Mouse (Mus musculus): Measurements from ENCODE around the gene Myo15b. TPM values are rescaled to one million over a fixed set of nuclear protein-coding genes. Genes with fewer than 3 reads are reported as not detected.

The Myo15b gene
- polyA plus RNA-seq, 1 experiment from 2014 or later, result 168 TPM

DNA sequence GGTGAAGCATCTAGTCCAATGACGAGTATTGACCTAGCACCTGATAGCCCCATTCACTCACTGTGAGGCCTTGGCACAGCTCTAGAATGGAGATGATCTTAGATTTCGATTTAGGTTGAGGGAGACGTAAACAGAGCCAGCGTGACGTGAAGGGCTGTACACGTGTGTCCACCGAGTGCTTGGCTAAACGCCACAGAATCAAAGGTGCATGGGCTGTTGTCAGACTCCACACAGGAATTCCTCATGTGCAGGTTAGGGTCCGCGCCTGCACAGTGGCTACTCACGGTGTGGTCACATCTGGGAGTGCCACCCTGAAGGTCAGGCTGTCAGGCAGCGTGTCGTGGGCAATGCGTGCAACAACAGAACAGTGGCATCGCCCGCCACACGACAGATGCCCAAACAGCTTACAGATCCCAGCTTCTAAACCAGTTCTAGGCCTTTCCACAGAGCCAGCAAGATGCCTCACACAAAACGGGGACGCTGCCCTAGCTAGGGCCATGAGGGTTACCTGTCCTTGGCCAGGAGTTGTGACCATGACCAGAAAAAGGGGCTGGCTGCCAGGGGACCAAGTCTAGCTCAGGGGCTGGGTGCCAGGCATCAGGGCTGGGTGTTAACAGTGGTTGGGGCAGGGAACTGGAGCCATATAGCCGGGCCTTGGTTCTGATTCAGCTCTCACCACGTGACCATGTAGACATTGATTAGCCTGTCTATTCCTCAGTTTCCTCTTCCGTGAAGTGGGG is 20.4 kb upstream of the Myo15b start:
- 87% methylated on average over 22 of the region's 22 CpGs for WGBS
- Histone ChIP-seq H3K36me3 (ENCODE audit: control insufficient read depth, insufficient read depth, low read length) (no peaks in the 10 kb centered on the region), H3K4me2 (ENCODE audit: low read depth, low read length) (0 out of 2 replicates have a peak overlapping the region, but pooled peaks have one; percentile 25), H3K9me3 (ENCODE audit: control insufficient read depth, low read length) (no peaks in the 10 kb centered on the region), H3K4me1 (ENCODE audit: control insufficient read depth, insufficient read depth, low read length) (peaks cover 89% of the 10 kb centered on the region), H3K27ac (ENCODE audit: low read length) (peak overlapping the region; percentile 83), H3K9ac (ENCODE audit: low read depth, low read length) (peak overlapping the region; percentile 25; the same call in 1 of the 2 replicates), H3K27me3 (replicated peaks; ENCODE audit: control insufficient read depth, insufficient read depth, low read length) (no peaks in the 10 kb centered on the region), H3K4me3 (ENCODE audit: low read length) (no peak overlapping the region)
- no peak for ATAC-seq

DNA sequence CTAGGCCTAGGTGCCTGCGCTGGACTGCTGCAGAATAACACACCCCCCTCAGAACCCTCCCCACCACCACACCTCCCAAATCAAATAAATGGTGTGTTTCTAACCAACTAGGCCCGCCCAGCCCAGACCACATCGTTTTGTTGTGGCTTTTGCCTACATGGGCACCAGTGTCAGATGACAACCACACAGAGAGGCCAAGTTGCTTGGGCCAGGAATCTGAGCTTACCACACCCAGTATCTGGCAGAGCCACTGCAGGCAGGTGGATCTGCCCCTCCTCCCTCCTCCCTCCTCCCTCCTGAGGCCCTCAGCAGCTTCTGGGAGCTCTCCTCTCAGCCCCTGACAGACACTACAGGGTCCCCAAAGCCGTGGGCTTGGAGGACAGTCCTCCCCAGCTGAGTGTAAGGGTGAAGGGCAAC is 19.3 kb upstream of the Myo15b start:
- peak; percentile 38 for ATAC-seq
- no peaks in the 10 kb centered on the region for H3K9me3 ChIP-seq (ENCODE audit: control insufficient read depth, low read length)

DNA sequence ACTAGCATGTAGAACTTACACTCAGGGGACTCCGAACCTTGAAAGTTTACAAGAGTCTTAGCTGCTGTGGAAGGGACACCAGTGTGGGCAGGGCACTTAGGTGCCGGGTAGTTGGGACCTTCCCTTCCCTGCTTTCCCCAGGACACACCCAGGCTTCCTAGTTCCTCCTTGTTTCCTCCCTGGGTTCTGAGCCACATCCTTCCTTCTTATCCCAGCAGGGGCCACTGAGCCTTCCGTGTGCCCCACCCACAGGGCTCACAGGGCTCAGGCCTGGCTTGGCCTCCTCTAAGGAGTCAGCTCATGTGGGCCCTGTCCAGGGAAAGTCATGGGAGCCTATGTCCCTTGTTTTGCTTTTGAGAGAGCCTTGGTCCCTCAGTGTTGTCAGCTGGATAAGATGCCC is 18.5 kb upstream of the Myo15b start:
- H3K4me2 ChIP-seq (ENCODE audit: low read depth, low read length), result peak overlapping the region; percentile 25
- no peaks in the 10 kb centered on the region for H3K9me3 ChIP-seq (ENCODE audit: control insufficient read depth, low read length)
- 57% methylated on average over 3 of the region's 3 CpGs for WGBS
- no peak overlapping the region for H3K4me3 ChIP-seq (ENCODE audit: low read length)
- H3K36me3 ChIP-seq (ENCODE audit: control insufficient read depth, insufficient read depth, low read length), result peaks cover 4% of the 10 kb centered on the region; the same call in 1 of the 2 replicates
- peak overlapping the region; percentile 83 for H3K27ac ChIP-seq (ENCODE audit: low read length)
- no peaks in the 10 kb centered on the region for H3K27me3 ChIP-seq (replicated peaks; ENCODE audit: control insufficient read depth, insufficient read depth, low read length)
- ATAC-seq, result 0 out of 2 replicates have a peak, but pooled peaks have one; percentile 10
- peak overlapping the region; percentile 42; the same call in 1 of the 2 replicates for H3K9ac ChIP-seq (ENCODE audit: low read depth, low read length)
- peaks cover 81% of the 10 kb centered on the region for H3K4me1 ChIP-seq (ENCODE audit: control insufficient read depth, insufficient read depth, low read length)

More for the DNA sequence above, 19.3 kb upstream of the Myo15b start:
- Histone ChIP-seq H3K36me3 (ENCODE audit: control insufficient read depth, insufficient read depth, low read length) (no peaks in the 10 kb centered on the region), H3K27ac (ENCODE audit: low read length) (peak overlapping the region; percentile 83), H3K9ac (ENCODE audit: low read depth, low read length) (0 out of 2 replicates have a peak overlapping the region, but pooled peaks have one; percentile 42), H3K4me3 (ENCODE audit: low read length) (no peak overlapping the region), H3K4me1 (ENCODE audit: control insufficient read depth, insufficient read depth, low read length) (peaks cover 82% of the 10 kb centered on the region), H3K27me3 (replicated peaks; ENCODE audit: control insufficient read depth, insufficient read depth, low read length) (no peaks in the 10 kb centered on the region), H3K4me2 (ENCODE audit: low read depth, low read length) (peak overlapping the region; percentile 25)
- 26% methylated on average over 4 of the region's 4 CpGs for WGBS

DNA sequence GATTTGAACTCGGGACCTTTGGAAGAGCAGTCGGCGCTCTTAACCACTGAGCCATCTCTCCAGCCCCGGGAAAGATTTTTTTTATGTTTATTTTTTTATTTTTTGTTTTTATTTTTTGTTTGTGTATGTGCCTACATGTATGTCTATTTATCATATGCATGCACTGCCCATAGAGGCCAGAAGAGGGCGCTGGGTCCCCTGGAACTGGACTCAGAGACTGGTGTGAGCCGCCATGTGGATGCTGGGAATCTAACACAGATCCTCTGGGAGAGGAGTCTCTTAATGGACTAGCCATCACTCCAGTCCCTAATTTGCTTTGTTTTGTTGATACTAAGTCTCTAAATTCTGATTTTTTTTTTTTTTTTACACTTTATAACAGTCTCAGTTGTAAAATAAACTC is 17.2 kb upstream of the Myo15b start:
- H3K9me3 ChIP-seq (ENCODE audit: control insufficient read depth, low read length), result no peaks in the 10 kb centered on the region
- peak overlapping the region; percentile 93; the same call in 1 of the 2 replicates for H3K27ac ChIP-seq (ENCODE audit: low read length)
- H3K4me2 ChIP-seq (ENCODE audit: low read depth, low read length), result no peak overlapping the region
- H3K4me1 ChIP-seq (ENCODE audit: control insufficient read depth, insufficient read depth, low read length), result peaks cover 69% of the 10 kb centered on the region
- H3K9ac ChIP-seq (ENCODE audit: low read depth, low read length), result no peak overlapping the region
- H3K27me3 ChIP-seq (replicated peaks; ENCODE audit: control insufficient read depth, insufficient read depth, low read length), result no peaks in the 10 kb centered on the region
- H3K4me3 ChIP-seq (ENCODE audit: low read length), result no peak overlapping the region
- 85% methylated on average over 6 of the region's 6 CpGs for WGBS
- H3K36me3 ChIP-seq (ENCODE audit: control insufficient read depth, insufficient read depth, low read length), result peaks cover 17% of the 10 kb centered on the region
- no peak for ATAC-seq

DNA sequence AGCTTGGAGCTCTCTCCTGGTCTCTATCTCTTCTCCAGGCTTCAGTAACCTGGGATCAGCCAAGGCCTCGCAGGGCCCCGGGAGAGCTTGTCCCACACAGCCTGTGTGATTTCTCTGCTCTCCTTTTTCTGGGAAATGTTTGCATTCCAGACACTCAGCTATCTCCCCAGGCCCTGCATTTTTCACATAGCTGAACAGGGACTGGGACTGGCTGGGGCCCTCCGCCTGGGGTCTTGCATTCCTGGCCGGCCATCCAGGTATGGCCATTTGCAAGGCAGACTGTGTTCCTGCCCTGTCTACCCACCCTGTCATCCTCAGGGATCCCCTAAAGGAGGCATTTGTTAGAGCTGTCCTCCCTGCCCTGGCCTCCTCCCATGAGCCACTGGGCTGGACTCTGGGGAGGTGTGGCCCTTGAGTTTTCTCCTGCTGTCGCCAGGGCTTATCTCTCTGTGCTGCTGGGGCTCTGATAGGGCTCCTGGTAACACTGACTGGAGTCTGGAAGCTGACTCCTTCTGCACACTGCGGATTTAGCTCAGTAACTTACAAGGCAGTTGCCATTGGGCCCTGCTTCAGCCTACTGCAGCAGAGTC is 16.1 kb upstream of the Myo15b start:
- H3K4me1 ChIP-seq (ENCODE audit: control insufficient read depth, insufficient read depth, low read length), result peaks cover 60% of the 10 kb centered on the region
- H3K4me3 ChIP-seq (ENCODE audit: low read length), result peak overlapping the region; percentile 7; the same call in 1 of the 2 replicates
- peak overlapping the region; percentile 57 for H3K9ac ChIP-seq (ENCODE audit: low read depth, low read length)
- ATAC-seq, result peak; percentile 65
- H3K4me2 ChIP-seq (ENCODE audit: low read depth, low read length), result peak overlapping the region; percentile 40
- no peaks in the 10 kb centered on the region for H3K27me3 ChIP-seq (replicated peaks; ENCODE audit: control insufficient read depth, insufficient read depth, low read length)
- H3K36me3 ChIP-seq (ENCODE audit: control insufficient read depth, insufficient read depth, low read length), result peaks cover 22% of the 10 kb centered on the region
- WGBS, result 10% methylated on average over 6 of the region's 6 CpGs
- no peaks in the 10 kb centered on the region for H3K9me3 ChIP-seq (ENCODE audit: control insufficient read depth, low read length)
- peak overlapping the region; percentile 93 for H3K27ac ChIP-seq (ENCODE audit: low read length)

DNA sequence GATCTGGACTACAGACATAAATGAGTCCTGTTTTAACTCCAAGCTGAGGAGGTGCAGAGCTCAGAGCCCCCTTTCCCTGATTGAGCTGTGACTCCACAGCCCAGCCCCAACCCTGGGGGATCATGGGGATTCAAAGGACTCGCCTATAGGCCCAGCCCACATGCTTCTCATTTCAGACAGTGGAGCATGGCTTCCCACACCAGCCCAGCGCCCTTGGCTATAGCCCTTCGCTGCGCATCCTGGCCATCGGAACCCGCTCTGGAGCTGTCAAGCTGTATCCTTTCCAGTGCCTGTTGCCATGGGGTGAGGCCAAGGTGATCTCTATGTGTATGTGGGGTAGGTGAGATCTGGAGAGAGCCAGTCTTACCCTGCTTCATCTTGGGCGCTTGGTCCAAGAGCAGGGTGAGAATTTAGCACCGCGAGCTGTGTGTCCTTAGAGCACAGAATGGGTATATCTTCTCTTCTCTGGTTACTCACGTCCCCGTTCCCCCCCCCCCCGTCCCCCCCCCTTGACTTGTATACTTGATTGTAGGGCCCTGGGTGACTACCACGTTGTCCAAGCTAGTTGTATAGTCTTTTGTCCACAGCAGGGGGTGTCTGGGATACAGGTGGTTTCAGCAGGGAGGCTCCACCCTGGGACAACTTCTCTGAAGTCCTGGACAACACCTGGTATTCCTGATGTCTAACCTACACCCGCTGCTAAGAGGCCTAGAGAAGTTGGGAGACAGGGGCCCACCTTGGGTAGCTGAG is 14.9 kb upstream of the Myo15b start:
- H3K4me2 ChIP-seq (ENCODE audit: low read depth, low read length), result 0 out of 2 replicates have a peak overlapping the region, but pooled peaks have one; percentile 2
- WGBS, result 68% methylated on average over 13 of the region's 14 CpGs

DNA sequence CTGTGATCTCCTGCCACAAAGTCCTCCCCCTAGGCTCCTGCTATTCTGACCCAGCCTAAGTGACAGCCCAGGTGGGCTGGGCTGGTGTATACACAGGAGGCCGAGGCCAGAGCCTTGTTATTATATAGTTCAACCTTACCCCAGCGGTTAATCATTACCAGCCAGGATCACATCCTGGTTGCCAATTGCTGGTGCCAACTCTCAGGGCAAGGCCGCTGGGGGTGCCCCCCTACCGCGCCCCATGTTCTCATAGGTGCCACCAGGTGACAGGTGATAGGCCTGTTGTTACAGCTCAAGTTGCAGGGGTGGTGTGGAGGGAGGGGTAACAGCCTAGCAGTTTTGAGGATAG is 14.3 kb upstream of the Myo15b start:
- Histone ChIP-seq H3K4me3 (ENCODE audit: low read length) (no peak overlapping the region), H3K4me1 (ENCODE audit: control insufficient read depth, insufficient read depth, low read length) (peaks cover 43% of the 10 kb centered on the region), H3K4me2 (ENCODE audit: low read depth, low read length) (0 out of 2 replicates have a peak overlapping the region, but pooled peaks have one; percentile 10), H3K27ac (ENCODE audit: low read length) (peak overlapping the region; percentile 93), H3K9ac (ENCODE audit: low read depth, low read length) (peak overlapping the region; percentile 14; the same call in 1 of the 2 replicates), H3K36me3 (ENCODE audit: control insufficient read depth, insufficient read depth, low read length) (peaks cover 24% of the 10 kb centered on the region), H3K9me3 (ENCODE audit: control insufficient read depth, low read length) (no peaks in the 10 kb centered on the region), H3K27me3 (replicated peaks; ENCODE audit: control insufficient read depth, insufficient read depth, low read length) (no peaks in the 10 kb centered on the region)
- WGBS, result 68% methylated on average over 5 of the region's 5 CpGs
- ATAC-seq, result peak; percentile 93

More for the DNA sequence above, 14.9 kb upstream of the Myo15b start:
- ATAC-seq, result peak; percentile 1; the same call in 1 of the 2 replicates
- Histone ChIP-seq H3K27me3 (replicated peaks; ENCODE audit: control insufficient read depth, insufficient read depth, low read length) (no peaks in the 10 kb centered on the region), H3K9ac (ENCODE audit: low read depth, low read length) (peak overlapping the region; percentile 57), H3K9me3 (ENCODE audit: control insufficient read depth, low read length) (no peaks in the 10 kb centered on the region), H3K4me3 (ENCODE audit: low read length) (no peak overlapping the region), H3K36me3 (ENCODE audit: control insufficient read depth, insufficient read depth, low read length) (peaks cover 24% of the 10 kb centered on the region), H3K4me1 (ENCODE audit: control insufficient read depth, insufficient read depth, low read length) (peaks cover 48% of the 10 kb centered on the region), H3K27ac (ENCODE audit: low read length) (peak overlapping the region; percentile 93)

DNA sequence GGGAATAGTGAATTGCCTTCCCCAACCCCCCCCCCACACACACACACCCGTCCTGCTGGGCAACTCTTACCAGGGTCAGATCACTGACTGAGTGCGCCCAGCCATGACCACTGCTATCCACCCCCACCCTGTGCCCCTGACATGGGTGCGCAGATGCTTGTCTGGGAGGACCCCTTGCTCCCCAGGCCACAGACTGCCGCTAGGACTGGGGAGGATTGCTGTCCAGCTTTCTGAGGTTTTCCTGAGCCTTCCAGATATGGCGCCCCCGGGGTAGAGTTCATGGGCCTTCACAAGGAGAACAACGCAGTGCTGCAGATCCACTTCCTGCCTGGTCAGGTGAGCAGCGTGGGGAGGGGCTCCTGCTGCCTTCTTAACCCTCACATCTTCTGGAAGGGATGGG is 14.0 kb upstream of the Myo15b start:
- peaks cover 27% of the 10 kb centered on the region for H3K36me3 ChIP-seq (ENCODE audit: control insufficient read depth, insufficient read depth, low read length)
- ATAC-seq, result peak; percentile 7; the same call in 1 of the 2 replicates
- H3K4me2 ChIP-seq (ENCODE audit: low read depth, low read length), result 0 out of 2 replicates have a peak overlapping the region, but pooled peaks have one; percentile 10
- no peaks in the 10 kb centered on the region for H3K27me3 ChIP-seq (replicated peaks; ENCODE audit: control insufficient read depth, insufficient read depth, low read length)
- WGBS, result 58% methylated on average over 8 of the region's 8 CpGs
- H3K9ac ChIP-seq (ENCODE audit: low read depth, low read length), result peak overlapping the region; percentile 14; the same call in 1 of the 2 replicates
- peaks cover 39% of the 10 kb centered on the region for H3K4me1 ChIP-seq (ENCODE audit: control insufficient read depth, insufficient read depth, low read length)
- H3K4me3 ChIP-seq (ENCODE audit: low read length), result no peak overlapping the region
- no peaks in the 10 kb centered on the region for H3K9me3 ChIP-seq (ENCODE audit: control insufficient read depth, low read length)
- peak overlapping the region; percentile 93 for H3K27ac ChIP-seq (ENCODE audit: low read length)

DNA sequence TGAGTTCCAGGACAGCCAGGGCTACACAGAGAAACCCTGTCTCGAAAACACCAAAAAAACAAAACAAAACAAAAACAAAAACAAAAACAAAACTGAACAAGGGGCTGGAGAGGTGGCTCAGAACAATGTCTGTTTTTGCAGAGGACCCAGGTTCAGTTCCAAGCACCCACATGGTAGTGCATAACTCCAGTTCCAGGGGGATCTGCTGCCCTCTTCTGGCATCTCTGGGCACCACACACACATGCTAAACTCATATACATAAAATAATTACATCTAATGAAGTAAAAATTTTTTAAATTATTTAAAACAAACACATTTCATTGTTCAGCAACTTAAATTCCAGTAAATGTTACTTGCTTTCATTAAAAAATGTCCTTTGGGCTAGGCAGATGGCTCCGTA is 12.4 kb upstream of the Myo15b start:
- H3K36me3 ChIP-seq (ENCODE audit: control insufficient read depth, insufficient read depth, low read length), result peaks cover 36% of the 10 kb centered on the region
- no peak overlapping the region for H3K9ac ChIP-seq (ENCODE audit: low read depth, low read length)
- 99% methylated on average over 2 of the region's 2 CpGs for WGBS

More for the DNA sequence above, 12.4 kb upstream of the Myo15b start:
- H3K4me1 ChIP-seq (ENCODE audit: control insufficient read depth, insufficient read depth, low read length), result peaks cover 30% of the 10 kb centered on the region
- no peaks in the 10 kb centered on the region for H3K27me3 ChIP-seq (replicated peaks; ENCODE audit: control insufficient read depth, insufficient read depth, low read length)
- no peak overlapping the region for H3K4me2 ChIP-seq (ENCODE audit: low read depth, low read length)
- ATAC-seq, result no peak
- H3K9me3 ChIP-seq (ENCODE audit: control insufficient read depth, low read length), result no peaks in the 10 kb centered on the region
- H3K4me3 ChIP-seq (ENCODE audit: low read length), result no peak overlapping the region
- no peak overlapping the region for H3K27ac ChIP-seq (ENCODE audit: low read length)
